Mouse (Mus musculus): ENCODE results near the gene Fut4.

GRCm38 (mm10) chr9:14751503-14752000 is 641 bp downstream of the Fut4 start:
- TF ChIP-seq POLR2A (IDR thresholded peaks at IDR 0.05; ENCODE audit: low read depth, low read length) (no peak), CTCF (IDR thresholded peaks at IDR 0.05; ENCODE audit: borderline replicate concordance, insufficient read depth, low read length) (no peak)

Data from embryonic fibroblast, embryonic 13.5 days (primary cell).